Comparison of ENCODE assay signal across 9 mouse cellular contexts in genomic region chr12:76752652-76753318, GRCm38 (mm10). TPM values are rescaled to one million over a fixed set of nuclear protein-coding genes. Genes with fewer than 3 reads are reported as not detected.
A peak's percentile ranks its signal among the peaks of the same experiment; 100 is the strongest.
DNase-seq lines count a peak whose midpoint lies in the region; ATAC-seq and TF ChIP-seq lines count a peak whose summit lies in the region.
"Had no signal": no experiment of that assay in that cellular context is flagged by ENCODE, and none has a peak within 500 bp of the region (broad histone marks: within the 10 kb centered on the region; RNA-seq: fewer than 3 reads in every experiment).

No protein-coding gene starts in this region.

- intact Hi-C loops in left cerebral cortex, adult 2 months (cut with DNase I), result no loop called here
- intact Hi-C loops in gastrocnemius, postnatal 36 days (cut with DNase I), result loop anchor here (10.0 kb wide), 1 partner anchor 158 kb away; no protein-coding TSS in a partner anchor

- DNase-seq in cerebellum, adult 11-12 months, result peak; percentile 39
- peak in 1 of 2 experiments; percentile 52 for DNase-seq in left cerebral cortex, adult 2 months (ENCODE audit: extremely low spot score in 1 of 2, low spot score in 2 of 2)
- DNase-seq in gastrocnemius, postnatal 36 days, result no peak

- H3K9me3 ChIP-seq in intestine, postnatal 0 days (ENCODE audit: control insufficient read depth), result no peaks in the 10 kb centered on the region
- H3K9me3 ChIP-seq in intestine, embryonic 15.5 days, result no peaks in the 10 kb centered on the region
- peaks cover 36% of the 10 kb centered on the region for H3K9me3 ChIP-seq in E14TG2a.4 (ENCODE audit: low read length)
- H3K9me3 ChIP-seq in forebrain, embryonic 15.5 days, result no peaks in the 10 kb centered on the region
- H3K9me3 ChIP-seq: limb, embryonic 13.5 days had no signal

- 43% methylated on average over 14 of the region's 14 CpGs for WGBS in intestine, postnatal 0 days
- 49% methylated on average over 14 of the region's 14 CpGs for WGBS in intestine, embryonic 15.5 days
- WGBS in forebrain, embryonic 15.5 days, result 40% methylated on average over 14 of the region's 14 CpGs

- no peak overlapping the region for H3K27ac ChIP-seq in intestine, postnatal 0 days (ENCODE audit: low read depth, low read length)
- no peak overlapping the region for H3K27ac ChIP-seq in intestine, embryonic 15.5 days
- no peak overlapping the region for H3K27ac ChIP-seq in forebrain, embryonic 15.5 days (replicated peaks)
- no peak overlapping the region for H3K27ac ChIP-seq in left cerebral cortex, adult 2 months
- H3K27ac ChIP-seq: limb, embryonic 13.5 days had no signal

- H3K4me1 ChIP-seq in intestine, postnatal 0 days (replicated peaks; ENCODE audit: control insufficient read depth, insufficient read depth, low read length), result no peaks in the 10 kb centered on the region
- no peaks in the 10 kb centered on the region for H3K4me1 ChIP-seq in intestine, embryonic 15.5 days (replicated peaks)
- no peaks in the 10 kb centered on the region; the same call in 1 of the 2 replicates for H3K4me1 ChIP-seq in E14TG2a.4 (replicated peaks; ENCODE audit: low read depth, low read length)
- H3K4me1 ChIP-seq in forebrain, embryonic 15.5 days, result no peaks in the 10 kb centered on the region
- H3K4me1 ChIP-seq: limb, embryonic 13.5 days had no signal

- ATAC-seq in intestine, postnatal 0 days, result no peak
- ATAC-seq in intestine, embryonic 15.5 days, result no peak
- ATAC-seq in forebrain, embryonic 15.5 days (replicated peaks), result peak; percentile 46; the same call in 1 of the 2 replicates
- ATAC-seq in neutrophil, adult 5-6 weeks (ENCODE audit: extremely low read depth, insufficient number of reproducible peaks, low FRiP score, poor library complexity, severe bottlenecking), result peak; percentile 39

- no peak overlapping the region for H3K9ac ChIP-seq in intestine, postnatal 0 days (ENCODE audit: low read depth, low read length)
- H3K9ac ChIP-seq in intestine, embryonic 15.5 days, result no peak overlapping the region
- H3K9ac ChIP-seq in forebrain, embryonic 15.5 days (replicated peaks), result no peak overlapping the region
- H3K9ac ChIP-seq: limb, embryonic 13.5 days had no signal

- H3K4me3 ChIP-seq in intestine, postnatal 0 days (ENCODE audit: low read depth, low read length), result no peak overlapping the region
- no peak overlapping the region for H3K4me3 ChIP-seq in intestine, embryonic 15.5 days (replicated peaks)
- no peak overlapping the region for H3K4me3 ChIP-seq in E14TG2a.4 (replicated peaks; ENCODE audit: low read length)
- no peak overlapping the region for H3K4me3 ChIP-seq in forebrain, embryonic 15.5 days
- no peak overlapping the region for H3K4me3 ChIP-seq in left cerebral cortex, adult 2 months
- H3K4me3 ChIP-seq: limb, embryonic 13.5 days had no signal

- no peaks in the 10 kb centered on the region for H3K27me3 ChIP-seq in intestine, postnatal 0 days (replicated peaks; ENCODE audit: control insufficient read depth, insufficient read depth, low read length)
- H3K27me3 ChIP-seq in intestine, embryonic 15.5 days (replicated peaks), result no peaks in the 10 kb centered on the region
- H3K27me3 ChIP-seq in E14TG2a.4 (ENCODE audit: insufficient read depth, low read length), result no peaks in the 10 kb centered on the region
- H3K27me3 ChIP-seq in forebrain, embryonic 15.5 days, result no peaks in the 10 kb centered on the region

- TF ChIP-seq CTCF in intestine, postnatal 0 days (IDR thresholded peaks at IDR 0.05; ENCODE audit: low read depth), result peak; percentile 77
- TF ChIP-seq CTCF in E14TG2a.4 (conservative IDR thresholded peaks at IDR 0.05; ENCODE audit: low read length), result peak; percentile 44
- peak; percentile 66 for TF ChIP-seq CTCF in left cerebral cortex, adult 2 months (IDR thresholded peaks at IDR 0.05)

- H3K36me3 ChIP-seq in intestine, postnatal 0 days (ENCODE audit: control insufficient read depth, insufficient read depth), result no peaks in the 10 kb centered on the region
- no peaks in the 10 kb centered on the region for H3K36me3 ChIP-seq in intestine, embryonic 15.5 days
- no peaks in the 10 kb centered on the region for H3K36me3 ChIP-seq in E14TG2a.4 (ENCODE audit: insufficient read depth, low read length)
- H3K36me3 ChIP-seq in forebrain, embryonic 15.5 days, result no peaks in the 10 kb centered on the region
- H3K36me3 ChIP-seq: limb, embryonic 13.5 days had no signal

- H3K4me2 ChIP-seq in intestine, postnatal 0 days (replicated peaks; ENCODE audit: low read depth), result no peak overlapping the region
- H3K4me2 ChIP-seq in intestine, embryonic 15.5 days (replicated peaks), result no peak overlapping the region
- H3K4me2 ChIP-seq in forebrain, embryonic 15.5 days (replicated peaks), result no peak overlapping the region
- H3K4me2 ChIP-seq: limb, embryonic 13.5 days had no signal

RNA-seq across cellular contexts. Expression of gene Churc1, which starts 12.6 kb away (rescaled TPM):
- 129 and 136 TPM in 2 replicates for polyA plus RNA-seq in intestine, postnatal 0 days (2015; fragmentation: Nextera tagmentation; extraction: Ambion mirVana)
- polyA plus RNA-seq in intestine, embryonic 15.5 days (2015; fragmentation: Nextera tagmentation; extraction: Ambion mirVana), result 107 and 147 TPM in 2 replicates
- 108 and 122 TPM in 2 replicates for polyA plus RNA-seq in forebrain, embryonic 15.5 days (2015; fragmentation: Nextera tagmentation; extraction: Ambion mirVana)
- 10 to 100 TPM; 35.3 to 35.4 TPM for total RNA-seq in left cerebral cortex, adult 2 months (2021)
- total RNA-seq in neutrophil, adult 5-6 weeks (2017), result 31.2 and 49.4 TPM in 2 replicates
- 10 to 100 TPM; 59.7 to 59.8 TPM for total RNA-seq in gastrocnemius, postnatal 36 days (2021)

RNA-seq across cellular contexts. Expression of gene Fntb, which starts 12.6 kb away (rescaled TPM):
- 13.1 and 13.5 TPM in 2 replicates for polyA plus RNA-seq in intestine, postnatal 0 days (2015; fragmentation: Nextera tagmentation; extraction: Ambion mirVana)
- polyA plus RNA-seq in intestine, embryonic 15.5 days (2015; fragmentation: Nextera tagmentation; extraction: Ambion mirVana), result 30.1 and 30.7 TPM in 2 replicates
- 33.2 and 35.1 TPM in 2 replicates for polyA plus RNA-seq in forebrain, embryonic 15.5 days (2015; fragmentation: Nextera tagmentation; extraction: Ambion mirVana)
- 10 to 100 TPM; 27.9 to 28.4 TPM for total RNA-seq in left cerebral cortex, adult 2 months (2021)
- total RNA-seq in neutrophil, adult 5-6 weeks (2017), result 6.2 and 6.4 TPM in 2 replicates
- 10 to 100 TPM; 12.2 to 16.1 TPM for total RNA-seq in gastrocnemius, postnatal 36 days (2021)

RNA-seq across cellular contexts. Expression of gene Sptb, which starts 42.4 kb away (rescaled TPM):
- 0.26 and 0.35 TPM in 2 replicates for polyA plus RNA-seq in intestine, postnatal 0 days (2015; fragmentation: Nextera tagmentation; extraction: Ambion mirVana)
- polyA plus RNA-seq in intestine, embryonic 15.5 days (2015; fragmentation: Nextera tagmentation; extraction: Ambion mirVana), result 1.3 and 2.0 TPM in 2 replicates
- polyA plus RNA-seq in forebrain, embryonic 15.5 days (2015; fragmentation: Nextera tagmentation; extraction: Ambion mirVana), result 1.1 and 1.2 TPM in 2 replicates
- 100 to 1,000 TPM in 1 of 2 experiments, 10 to 100 TPM in 1; 96.7 to 104 TPM for total RNA-seq in left cerebral cortex, adult 2 months (2021)
- 1.4 and 2.0 TPM in 2 replicates for total RNA-seq in neutrophil, adult 5-6 weeks (2017)
- total RNA-seq in gastrocnemius, postnatal 36 days (2021), result 100 to 1,000 TPM; 112 to 143 TPM

RNA-seq across cellular contexts. Expression of gene Gpx2, which starts 42.6 kb away (rescaled TPM):
- 132 and 148 TPM in 2 replicates for polyA plus RNA-seq in intestine, postnatal 0 days (2015; fragmentation: Nextera tagmentation; extraction: Ambion mirVana)
- polyA plus RNA-seq in intestine, embryonic 15.5 days (2015; fragmentation: Nextera tagmentation; extraction: Ambion mirVana), result 81.9 and 89.6 TPM in 2 replicates
- polyA plus RNA-seq in forebrain, embryonic 15.5 days (2015; fragmentation: Nextera tagmentation; extraction: Ambion mirVana), result not detected in 2 replicates
- under 1 TPM; 0.34 to 0.47 TPM for total RNA-seq in left cerebral cortex, adult 2 months (2021)
- not detected in 2 replicates for total RNA-seq in neutrophil, adult 5-6 weeks (2017)
- total RNA-seq in gastrocnemius, postnatal 36 days (2021), result not detected

Comparison
In these comparisons a context has a peak if more than half of its experiments do, and no peak if none do; other contexts are left out.
1. ATAC-seq: peak in forebrain, embryonic 15.5 days (single experiment) and neutrophil, adult 5-6 weeks (single experiment); none in intestine, postnatal 0 days (single experiment) and intestine, embryonic 15.5 days (single experiment).
2. RNA of gene Sptb, which starts 42.4 kb away (total RNA-seq): 112 to 143 TPM in gastrocnemius, postnatal 36 days and 96.7 to 104 TPM in left cerebral cortex, adult 2 months; 1.4 to 2.0 TPM in neutrophil, adult 5-6 weeks; every median in the first group is over 10 times any median in the second.
3. Peak in every context shown above with its lines, with median percentiles within 50 percentile points of each other: CTCF ChIP-seq.